Mouse (Mus musculus) midbrain, embryonic 11.5 days (tissue): ENCODE measurements around the gene Adpgk. TPM values are rescaled to one million over a fixed set of nuclear protein-coding genes. Genes with fewer than 3 reads are reported as not detected.

Source experiments
- ATAC-seq: fragments of 200-750 bp; cut with Nextera tagmentation; 2 replicates; pipeline ENCODE4 v1.8.0; 2017; ENCODE audit warnings: moderate TSS enrichment, moderate library complexity; ENCODE audit not compliant: low FRiP score
- DNase-seq: peaks from one replicate; pipeline ENCODE4 v3.0.0; 2015; ENCODE audit warnings: low spot score; ENCODE audit errors: missing footprints
- H3K27ac ChIP-seq: fragments of 300-500 bp; sonication (generic); 2 replicates; pipeline ENCODE4 v1.5.1; 2014; ENCODE audit warnings: low read depth, low read length
- H3K27me3 ChIP-seq: fragments of 300-500 bp; sonication (generic); 2 replicates; pipeline ENCODE4 v1.6.1; 2014; ENCODE audit warnings: mild to moderate bottlenecking, low read length, moderate library complexity, mixed read lengths; ENCODE audit not compliant: control insufficient read depth, insufficient read depth
- H3K36me3 ChIP-seq: fragments of 300-500 bp; sonication (generic); 2 replicates; pipeline ENCODE4 v1.6.1; 2014; ENCODE audit warnings: mild to moderate bottlenecking, low read length, moderate library complexity, mixed read lengths; ENCODE audit not compliant: control insufficient read depth, insufficient read depth
- H3K4me1 ChIP-seq: fragments of 300-500 bp; sonication (generic); 2 replicates; pipeline ENCODE4 v1.6.1; 2014; ENCODE audit warnings: low read length; ENCODE audit not compliant: control insufficient read depth, insufficient read depth
- H3K4me2 ChIP-seq: fragments of 300-500 bp; sonication (generic); 2 replicates; pipeline ENCODE4 v1.6.1; 2014; ENCODE audit warnings: mild to moderate bottlenecking, moderate library complexity
- H3K4me3 ChIP-seq: fragments of 300-500 bp; sonication (generic); 2 replicates; pipeline ENCODE4 v1.5.1; 2014; ENCODE audit warnings: low read depth, low read length
- H3K9ac ChIP-seq: fragments of 300-500 bp; sonication (generic); 2 replicates; pipeline ENCODE4 v1.6.1; 2014; ENCODE audit warnings: low read length
- H3K9me3 ChIP-seq: fragments of 300-500 bp; sonication (generic); 2 replicates; pipeline ENCODE4 v1.6.1; 2016; ENCODE audit warnings: low read length; ENCODE audit not compliant: control insufficient read depth
- WGBS: fragments of 180-500 bp; shearing (Covaris S2); extraction: QIAGEN DNeasy Blood & Tissue Kit; methylation state at CpG from one replicate; pipeline ENCODE4 v1.1.7; 2014; 5-methylcytosine and 5-hydroxymethylcytosine counted together
- polyA plus RNA-seq: library from polyadenylated mRNA; unstranded; fragments of >200 nt; fragmentation: Nextera tagmentation; extraction: Ambion mirVana; gene quantifications from 2 replicates; pipeline ENCODE4 v1.2.1, GENCODE M21; 2014

Adpgk gene
- polyA plus RNA-seq, 1 experiment from 2014 or later = 46.8 TPM

- H3K27ac ChIP-seq = no peak overlapping the region
- no peak overlapping the region for H3K9ac ChIP-seq
- WGBS = 90% methylated on average over 2 of the region's 2 CpGs
- peaks cover 15% of the 10 kb centered on the region; the same call in 1 of the 2 replicates for H3K36me3 ChIP-seq
- no peak for ATAC-seq
- H3K4me1 ChIP-seq = no peaks in the 10 kb centered on the region
- no peaks in the 10 kb centered on the region for H3K27me3 ChIP-seq
- no peak for DNase-seq
- no peaks in the 10 kb centered on the region for H3K9me3 ChIP-seq
- no peak overlapping the region for H3K4me3 ChIP-seq
- no peak overlapping the region for H3K4me2 ChIP-seq
Measured at GRCm38 (mm10) chr9:59307890-59308289, 16.5 kb downstream of the Adpgk start.

- no peak for DNase-seq
- H3K4me2 ChIP-seq = no peak overlapping the region
- H3K9ac ChIP-seq = no peak overlapping the region
- peaks cover 15% of the 10 kb centered on the region; the same call in 1 of the 2 replicates for H3K36me3 ChIP-seq
- no peaks in the 10 kb centered on the region for H3K4me1 ChIP-seq
- 95% methylated on average over 8 of the region's 8 CpGs for WGBS
- no peaks in the 10 kb centered on the region for H3K27me3 ChIP-seq
- no peak overlapping the region for H3K4me3 ChIP-seq
- H3K27ac ChIP-seq = no peak overlapping the region
- no peak for ATAC-seq
- no peaks in the 10 kb centered on the region for H3K9me3 ChIP-seq
Measured at GRCm38 (mm10) chr9:59310582-59311283, 19.4 kb downstream of the Adpgk start.

- Histone ChIP-seq H3K9ac (no peak overlapping the region), H3K27ac (no peak overlapping the region), H3K9me3 (no peaks in the 10 kb centered on the region), H3K4me1 (no peaks in the 10 kb centered on the region), H3K36me3 (peaks cover 15% of the 10 kb centered on the region; the same call in 1 of the 2 replicates), H3K27me3 (no peaks in the 10 kb centered on the region), H3K4me2 (no peak overlapping the region), H3K4me3 (no peak overlapping the region)
- no peak for ATAC-seq
- DNase-seq = no peak
- 90% methylated on average over 3 of the region's 3 CpGs for WGBS
Measured at GRCm38 (mm10) chr9:59311284-59311670, 19.9 kb downstream of the Adpgk start.

- Histone ChIP-seq H3K27me3 (no peaks in the 10 kb centered on the region), H3K27ac (no peak overlapping the region), H3K4me3 (no peak overlapping the region), H3K9me3 (no peaks in the 10 kb centered on the region), H3K9ac (no peak overlapping the region), H3K4me1 (no peaks in the 10 kb centered on the region), H3K36me3 (peaks cover 9% of the 10 kb centered on the region), H3K4me2 (no peak overlapping the region)
- WGBS = 87% methylated on average over 3 of the region's 3 CpGs
- no peak for DNase-seq
- no peak for ATAC-seq
Measured at GRCm38 (mm10) chr9:59316206-59316605, 24.8 kb downstream of the Adpgk start.

- Histone ChIP-seq H3K4me1 (no peaks in the 10 kb centered on the region), H3K36me3 (peaks cover 15% of the 10 kb centered on the region)
- no peak for ATAC-seq
Measured at GRCm38 (mm10) chr9:59324351-59324750, 33.0 kb downstream of the Adpgk start.

GRCm38 (mm10) chr9:59330055-59330454 lies 38.7 kb downstream of the Adpgk start:
- Histone ChIP-seq H3K4me3 (no peak overlapping the region), H3K9me3 (no peaks in the 10 kb centered on the region), H3K9ac (no peak overlapping the region), H3K27ac (no peak overlapping the region), H3K27me3 (no peaks in the 10 kb centered on the region), H3K4me2 (no peak overlapping the region), H3K4me1 (no peaks in the 10 kb centered on the region), H3K36me3 (peaks cover 7% of the 10 kb centered on the region; the same call in 1 of the 2 replicates)
- 90% methylated on average over 5 of the region's 5 CpGs for WGBS
- DNase-seq = no peak
- no peak for ATAC-seq

More at GRCm38 (mm10) chr9:59324351-59324750, 33.0 kb downstream of the Adpgk start:
- no peak overlapping the region for H3K4me3 ChIP-seq
- H3K9ac ChIP-seq = no peak overlapping the region
- no peaks in the 10 kb centered on the region for H3K27me3 ChIP-seq
- H3K27ac ChIP-seq = no peak overlapping the region
- no peaks in the 10 kb centered on the region for H3K9me3 ChIP-seq
- DNase-seq = no peak
- H3K4me2 ChIP-seq = no peak overlapping the region

- H3K4me3 ChIP-seq = no peak overlapping the region
- no peaks in the 10 kb centered on the region for H3K4me1 ChIP-seq
- no peak overlapping the region for H3K4me2 ChIP-seq
- 0 out of 2 replicates have a peak, but pooled peaks cover 2% of the 10 kb centered on the region for H3K36me3 ChIP-seq
- DNase-seq (no peak), ATAC-seq (no peak)
- no peak overlapping the region for H3K9ac ChIP-seq
- no peaks in the 10 kb centered on the region for H3K27me3 ChIP-seq
- no peak overlapping the region for H3K27ac ChIP-seq
- no peaks in the 10 kb centered on the region for H3K9me3 ChIP-seq
- 95% methylated on average over 3 of the region's 3 CpGs for WGBS
Measured at GRCm38 (mm10) chr9:59336539-59336938, 45.2 kb downstream of the Adpgk start.

GRCm38 (mm10) chr9:59337889-59338288 lies 46.5 kb downstream of the Adpgk start:
- 94% methylated on average over 5 of the region's 5 CpGs for WGBS
- 0 out of 2 replicates have a peak, but pooled peaks cover 2% of the 10 kb centered on the region for H3K36me3 ChIP-seq
- no peak overlapping the region for H3K9ac ChIP-seq
- no peaks in the 10 kb centered on the region for H3K9me3 ChIP-seq
- no peak overlapping the region for H3K27ac ChIP-seq
- H3K4me3 ChIP-seq = no peak overlapping the region
- DNase-seq (no peak), ATAC-seq (no peak)
- H3K27me3 ChIP-seq = no peaks in the 10 kb centered on the region
- no peak overlapping the region for H3K4me2 ChIP-seq
- H3K4me1 ChIP-seq = no peaks in the 10 kb centered on the region

GRCm38 (mm10) chr9:59338411-59338810 lies 47.1 kb downstream of the Adpgk start:
- ATAC-seq = no peak
- Histone ChIP-seq H3K36me3 (0 out of 2 replicates have a peak, but pooled peaks cover 2% of the 10 kb centered on the region), H3K4me2 (no peak overlapping the region), H3K27ac (no peak overlapping the region), H3K9ac (no peak overlapping the region), H3K27me3 (no peaks in the 10 kb centered on the region), H3K9me3 (no peaks in the 10 kb centered on the region), H3K4me1 (no peaks in the 10 kb centered on the region), H3K4me3 (no peak overlapping the region)
- 91% methylated on average over 5 of the region's 5 CpGs for WGBS
- DNase-seq = no peak
